Mouse (Mus musculus) WW6 (cell line): ENCODE data around the gene Wnt3a.
"Not testable (repeated sequence)": the region's sequence is repeated elsewhere in the genome, so short reads cannot be mapped to it uniquely, and the experiment has no call there.

ENCODE experiments used
- DNase-seq: peaks from one replicate; pipeline ENCODE4 v3.0.0-alpha.2; 2013; ENCODE audit warnings: low read depth, low spot score

Gene Wnt3a

GRCm38 (mm10) chr11:59219064-59219463 is 71.5 kb downstream of the Wnt3a start:
- no peak for DNase-seq

GRCm38 (mm10) chr11:59218389-59218998 is 72.1 kb downstream of the Wnt3a start:
- DNase-seq, result no peak

DNA sequence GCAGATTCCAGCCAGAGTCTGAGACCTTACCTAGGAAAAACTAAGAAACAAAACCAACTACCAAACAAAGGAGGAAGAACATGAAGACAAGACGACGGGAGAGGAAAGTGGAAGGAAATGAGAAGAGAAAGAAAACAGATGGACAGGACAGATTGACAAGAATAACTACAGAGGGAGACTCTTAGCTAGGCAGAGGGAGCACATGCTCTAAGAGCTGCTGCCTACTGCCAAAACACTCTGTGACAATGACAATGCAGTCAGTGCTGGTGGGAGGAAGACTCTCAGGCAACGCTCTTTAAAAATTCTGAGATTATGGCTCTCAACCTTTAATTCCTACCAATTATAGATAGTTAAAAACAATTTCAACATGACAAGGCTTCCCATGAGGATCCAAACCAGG is 73.6 kb downstream of the Wnt3a start:
- no peak for DNase-seq

DNA sequence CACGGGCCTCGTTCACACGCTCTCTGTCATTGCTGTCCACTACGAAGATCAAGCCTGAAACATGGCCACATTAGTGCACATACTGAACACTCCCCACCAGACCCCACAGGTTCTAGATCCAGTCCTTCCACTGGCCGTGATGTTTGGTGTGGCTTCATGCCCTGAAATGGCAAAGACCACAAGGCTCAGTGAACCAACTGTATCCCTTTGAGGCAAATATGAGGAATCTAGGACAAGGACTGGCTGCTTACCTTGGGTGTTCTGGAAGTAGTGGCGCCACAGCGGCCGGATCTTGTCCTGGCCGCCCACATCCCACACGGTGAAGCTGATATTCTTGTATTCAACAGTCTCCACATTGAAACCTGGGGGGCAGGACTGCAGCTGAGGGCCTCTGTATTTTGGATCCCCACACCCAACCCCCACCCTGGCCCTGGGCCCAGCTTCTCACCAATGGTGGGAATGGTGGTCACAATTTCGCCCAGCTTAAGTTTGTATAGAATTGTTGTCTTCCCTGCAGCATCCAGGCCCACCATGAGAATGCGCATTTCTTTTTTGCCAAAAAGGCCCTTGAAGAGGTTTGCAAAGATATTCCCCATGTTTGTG is 77.6 kb downstream of the Wnt3a start:
- DNase-seq, result no peak

GRCm38 (mm10) chr11:59212320-59212719 is 78.2 kb downstream of the Wnt3a start:
- not testable (repeated sequence) for DNase-seq

DNA sequence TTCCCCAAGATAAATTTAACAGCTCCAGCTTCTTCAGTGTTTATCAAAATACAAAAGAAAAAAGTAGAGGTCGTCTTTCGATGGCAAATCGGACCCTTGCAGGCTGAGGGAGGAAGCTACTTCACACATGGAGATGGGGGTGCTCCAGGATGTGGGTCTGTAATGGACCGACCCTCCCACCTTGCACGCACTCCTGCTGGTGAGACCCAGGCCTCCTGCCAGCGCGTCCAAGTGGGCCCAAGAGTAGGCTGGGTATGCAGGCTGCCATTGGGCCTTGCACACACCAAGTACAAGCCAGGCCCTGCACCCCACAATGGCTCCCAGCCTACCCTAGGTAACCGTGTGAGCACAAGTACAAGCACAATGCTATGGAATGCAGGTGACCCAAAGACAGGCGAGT is 79.0 kb downstream of the Wnt3a start:
- not testable (repeated sequence) for DNase-seq

- no peak for DNase-seq
Measured at GRCm38 (mm10) chr11:59210020-59210419, 80.5 kb downstream of the Wnt3a start.

DNA sequence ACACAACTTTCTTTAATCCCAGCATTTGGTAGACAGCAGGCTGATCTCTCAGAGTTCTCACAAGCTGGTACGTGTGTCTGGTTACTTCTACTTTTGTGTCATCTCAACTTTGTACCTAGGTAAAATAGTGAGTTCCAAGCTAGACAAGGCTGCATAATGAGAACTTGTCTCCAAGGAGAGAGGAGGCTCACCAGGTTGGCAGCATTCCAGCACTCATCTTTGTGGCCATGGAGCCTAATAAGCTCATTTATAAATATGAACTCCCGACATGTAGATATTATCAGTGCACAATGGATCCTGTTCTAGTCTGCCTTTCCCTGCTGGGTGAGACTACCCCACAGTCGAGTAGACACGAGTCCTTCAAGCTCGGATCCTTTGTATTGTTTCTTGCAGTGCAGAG is 81.0 kb downstream of the Wnt3a start:
- no peak for DNase-seq

DNA sequence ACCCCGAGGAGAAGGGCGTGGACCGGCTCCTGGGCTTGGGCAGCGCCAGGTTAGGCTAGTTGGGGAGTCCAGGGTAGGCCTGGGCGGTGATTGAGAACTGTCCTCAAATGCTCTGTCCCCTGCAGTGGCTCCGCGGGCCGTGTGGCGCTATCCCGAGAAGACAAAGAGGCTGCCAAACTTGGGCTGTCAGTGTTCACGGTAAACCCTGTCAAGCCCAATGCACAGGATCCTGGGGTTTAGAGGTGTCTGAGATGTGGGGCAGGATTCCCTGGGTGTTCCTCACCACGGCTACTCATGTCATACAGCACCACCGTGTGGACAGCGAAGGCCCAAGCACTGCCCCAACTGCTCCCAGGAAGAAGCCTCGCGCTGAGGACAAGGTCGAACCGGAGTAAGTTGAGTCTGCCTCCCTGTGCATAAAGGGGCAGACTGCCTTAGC is 81.5 kb downstream of the Wnt3a start:
- no peak for DNase-seq

- peak; percentile 97 for DNase-seq
Measured at GRCm38 (mm10) chr11:59208153-59208831, 82.3 kb downstream of the Wnt3a start, which contains the start of gene 2310033P09Rik. Gene 2310033P09Rik (plus strand): TSS chr11:59208321.

DNA sequence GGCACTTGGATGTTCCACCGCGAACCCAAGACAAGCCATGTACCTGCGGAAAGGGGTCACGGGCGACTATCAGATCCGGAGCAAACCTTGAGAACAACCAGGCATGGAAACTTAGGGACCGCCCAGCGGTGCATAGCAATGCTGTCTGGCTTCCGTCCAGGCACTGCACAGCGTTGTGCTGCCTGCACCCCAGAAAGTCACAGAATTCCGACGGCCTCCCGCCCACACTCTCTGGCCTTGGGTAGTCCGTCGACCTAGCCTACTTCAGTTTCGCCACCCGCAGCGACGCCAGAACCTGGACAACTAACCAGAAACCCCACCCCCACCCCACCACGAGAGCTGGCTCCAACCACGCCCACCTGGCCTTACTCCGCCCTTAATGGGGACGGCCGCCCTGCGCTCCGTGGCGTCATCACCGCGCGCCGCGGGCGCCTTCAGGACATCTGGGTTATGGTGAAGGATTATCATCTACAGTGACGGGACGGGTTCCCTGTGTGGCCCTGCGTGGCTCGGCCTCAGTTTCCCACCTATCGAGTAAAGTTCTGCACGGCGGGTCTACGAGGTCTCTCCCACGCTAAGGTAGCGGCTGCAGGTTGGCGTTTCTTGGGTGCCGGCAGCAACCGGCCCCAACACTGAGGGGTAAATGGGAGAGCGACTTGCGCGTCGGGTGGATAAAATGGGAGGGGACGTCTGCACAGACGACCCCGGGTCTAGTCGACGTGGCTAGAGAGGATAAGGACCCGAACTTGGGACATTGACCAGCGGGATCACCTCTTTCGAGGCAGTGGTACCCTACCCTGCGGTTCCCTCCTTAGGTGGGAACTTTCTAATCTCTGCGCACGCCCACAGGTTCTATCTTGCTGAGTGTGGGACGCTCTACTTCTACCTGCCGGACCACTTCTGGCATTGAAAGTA is 88.2 kb downstream of the Wnt3a start, which contains the start of gene Mrpl55:
TSS of gene Mrpl55 (plus strand) at position 406 of the 915 bp plus-strand sequence.
- peak; percentile 97 for DNase-seq

GRCm38 (mm10) chr11:59201216-59202002 is 89.1 kb downstream of the Wnt3a start:
- no peak for DNase-seq
